Mouse (Mus musculus) thymus, adult 2 months (tissue): ENCODE measurements around the gene Sipa1l1. TPM values are rescaled to one million over a fixed set of nuclear protein-coding genes. Genes with fewer than 3 reads are reported as not detected.

Source experiments
- DNase-seq: peaks from one replicate; pipeline ENCODE4 v3.0.0; 2021
- H3K27ac ChIP-seq: fragments of 200-500 bp; 2 replicates; pipeline ENCODE4 v1.5.1; 2012; ENCODE audit warnings: low read length, control low read depth; ENCODE audit not compliant: control insufficient read depth, insufficient read depth
- H3K27me3 ChIP-seq: fragments of 200-500 bp; 2 replicates; pipeline ENCODE4 v1.6.1; 2012; ENCODE audit warnings: mild to moderate bottlenecking, low read length, moderate library complexity, mixed read lengths; ENCODE audit not compliant: control insufficient read depth, insufficient read depth
- H3K36me3 ChIP-seq: fragments of 200-500 bp; 2 replicates; pipeline ENCODE4 v1.6.1; 2012; ENCODE audit warnings: mild to moderate bottlenecking, low read length, moderate library complexity; ENCODE audit not compliant: control insufficient read depth, insufficient read depth
- H3K4me1 ChIP-seq: fragments of 200-500 bp; replicated peaks from 2 replicates; pipeline ENCODE4 v1.6.1; 2012; ENCODE audit warnings: low read length; ENCODE audit not compliant: control insufficient read depth, insufficient read depth
- H3K4me3 ChIP-seq: fragments of 200-500 bp; 2 replicates; pipeline ENCODE4 v1.5.1; 2012; ENCODE audit warnings: mild to moderate bottlenecking, low read length, control low read depth, moderate library complexity; ENCODE audit not compliant: control insufficient read depth, insufficient read depth
- CTCF ChIP-seq: fragments of 200-500 bp; IDR thresholded peaks from 2 replicates; pipeline ENCODE4 v1.5.1; 2012; ENCODE audit warnings: mild to moderate bottlenecking, control low read depth, low read length, moderate library complexity, borderline replicate concordance; ENCODE audit not compliant: control insufficient read depth, poor library complexity, insufficient read depth; ENCODE audit errors: extremely low read depth
- POLR2A ChIP-seq: fragments of 200-500 bp; IDR thresholded peaks from 2 replicates; pipeline ENCODE4 v1.6.1; 2012; ENCODE audit warnings: mild to moderate bottlenecking, low read length, control low read depth, moderate library complexity; ENCODE audit not compliant: control insufficient read depth, poor library complexity, insufficient read depth; ENCODE audit errors: extremely low read depth
- WGBS: fragments of 180-500 bp; shearing (Covaris S2); methylation state at CpG from one replicate; pipeline ENCODE4 v1.1.7; 2018; 5-methylcytosine and 5-hydroxymethylcytosine counted together
- polyA plus RNA-seq: library from polyadenylated mRNA; depleted of rRNA; stranded (reverse); fragments of >200 nt; gene quantifications from 2 replicates; pipeline ENCODE4 v1.2.3, GENCODE M21; 2012

Sipa1l1 gene
- polyA plus RNA-seq, 1 experiment, result 43.7 TPM

DNA sequence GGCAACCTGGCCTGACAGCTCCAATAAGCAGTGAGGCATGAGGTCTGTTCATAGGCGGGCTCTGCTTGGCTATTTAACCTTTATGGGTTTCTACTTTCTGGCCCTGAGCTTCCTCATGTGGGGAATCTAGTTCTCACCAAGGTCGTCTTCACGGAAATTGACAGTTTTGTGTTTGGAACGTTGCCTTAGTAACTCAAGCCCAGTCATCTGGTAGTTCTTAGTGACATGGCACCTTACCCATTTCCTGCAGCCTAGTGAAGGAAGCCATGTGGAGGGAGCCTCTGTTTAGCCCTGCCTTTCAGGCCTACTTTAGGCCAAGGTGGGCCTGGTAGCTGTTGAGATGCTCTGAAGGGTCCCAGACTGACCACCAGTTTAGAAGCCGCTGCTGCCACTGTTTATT lies 164.9 kb downstream of the Sipa1l1 start:
- H3K4me1 ChIP-seq, result peaks cover 5% of the 10 kb centered on the region; the same call in 1 of the 2 replicates
- no peak for DNase-seq
- no peaks in the 10 kb centered on the region for H3K27me3 ChIP-seq
- no peak for TF ChIP-seq POLR2A
- TF ChIP-seq CTCF, result no peak
- no peaks in the 10 kb centered on the region for H3K36me3 ChIP-seq
- H3K27ac ChIP-seq, result no peak overlapping the region
- no peak overlapping the region for H3K4me3 ChIP-seq
- WGBS, result 80% methylated on average over 5 of the region's 5 CpGs

DNA sequence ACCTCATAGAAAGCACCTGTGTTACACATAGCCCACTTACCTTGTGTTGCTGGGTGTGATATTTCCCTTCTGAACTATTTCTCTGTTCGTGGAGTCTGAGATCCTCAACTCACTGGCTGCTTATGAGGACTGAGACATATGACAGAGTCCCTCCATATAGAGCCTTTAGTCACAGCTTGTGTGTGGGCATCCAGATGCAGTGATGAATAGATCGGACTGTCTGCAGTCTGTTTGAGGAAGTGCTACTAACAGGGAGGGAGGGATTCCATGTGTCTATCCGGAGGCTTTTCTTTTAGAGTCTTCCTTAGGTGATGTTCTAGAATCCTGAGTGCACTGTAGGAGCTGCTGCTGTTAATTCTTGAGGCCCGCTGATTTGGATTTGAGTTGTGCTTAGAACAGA lies 165.4 kb downstream of the Sipa1l1 start:
- TF ChIP-seq POLR2A (no peak), CTCF (no peak)
- WGBS, result 91% methylated on average over 4 of the region's 4 CpGs

DNA sequence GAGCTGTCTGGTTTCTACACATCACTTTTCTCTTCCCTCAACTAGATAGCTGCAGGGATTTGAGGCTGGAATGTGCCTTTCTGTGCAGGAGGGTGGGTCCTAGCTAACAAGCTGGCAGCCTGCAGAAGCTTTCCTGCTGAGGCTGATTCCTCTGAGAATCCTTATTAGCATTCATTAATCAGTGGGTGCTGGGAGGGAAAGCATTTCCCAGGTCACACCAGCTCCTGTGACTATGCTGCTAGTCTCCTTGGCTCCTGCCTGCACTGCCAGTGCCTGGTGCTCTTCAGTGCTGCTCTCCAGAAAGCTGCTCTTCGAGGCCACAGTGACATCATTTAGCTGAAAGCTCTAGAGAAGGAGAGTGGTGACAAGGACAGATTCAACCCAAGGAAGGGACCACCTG lies 166.0 kb downstream of the Sipa1l1 start:
- H3K27ac ChIP-seq, result no peak overlapping the region
- no peak for DNase-seq

More for the DNA sequence above, 165.4 kb downstream of the Sipa1l1 start:
- Histone ChIP-seq H3K36me3 (no peaks in the 10 kb centered on the region), H3K4me1 (peaks cover 10% of the 10 kb centered on the region; the same call in 1 of the 2 replicates), H3K27ac (no peak overlapping the region), H3K27me3 (no peaks in the 10 kb centered on the region), H3K4me3 (no peak overlapping the region)
- DNase-seq, result no peak

DNA sequence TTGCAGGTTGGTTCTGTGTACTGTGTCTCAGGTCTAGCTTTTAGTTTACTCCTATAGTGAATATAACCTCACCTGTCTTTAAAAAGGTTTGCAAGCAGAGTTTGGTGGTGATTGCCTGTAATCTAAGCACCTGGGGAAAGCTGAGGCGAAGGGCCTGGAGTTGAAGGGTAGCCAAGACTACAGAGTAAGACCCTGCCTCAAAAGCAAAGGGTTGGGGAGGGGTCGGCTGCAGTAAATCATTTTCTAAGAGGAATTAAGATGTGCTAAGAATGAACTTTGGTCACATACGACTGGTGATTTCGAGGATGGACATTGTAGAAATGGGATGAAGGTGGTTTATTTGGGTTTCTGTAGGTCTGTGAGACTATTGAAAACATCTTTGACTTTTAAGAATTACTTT lies 169.4 kb downstream of the Sipa1l1 start:
- no peaks in the 10 kb centered on the region for H3K36me3 ChIP-seq
- peaks cover 14% of the 10 kb centered on the region; the same call in 1 of the 2 replicates for H3K4me1 ChIP-seq
- no peak overlapping the region for H3K4me3 ChIP-seq
- DNase-seq, result no peak
- no peak overlapping the region for H3K27ac ChIP-seq
- H3K27me3 ChIP-seq, result no peaks in the 10 kb centered on the region
- WGBS, result 96% methylated on average over 4 of the region's 4 CpGs
- TF ChIP-seq POLR2A (no peak), CTCF (no peak)

More for the DNA sequence above, 166.0 kb downstream of the Sipa1l1 start:
- Histone ChIP-seq H3K27me3 (no peaks in the 10 kb centered on the region), H3K4me3 (no peak overlapping the region), H3K36me3 (no peaks in the 10 kb centered on the region), H3K4me1 (peaks cover 14% of the 10 kb centered on the region; the same call in 1 of the 2 replicates)
- TF ChIP-seq CTCF, result no peak
- TF ChIP-seq POLR2A, result no peak
- WGBS, result 58% methylated on average over 1 of the region's 1 CpGs

DNA sequence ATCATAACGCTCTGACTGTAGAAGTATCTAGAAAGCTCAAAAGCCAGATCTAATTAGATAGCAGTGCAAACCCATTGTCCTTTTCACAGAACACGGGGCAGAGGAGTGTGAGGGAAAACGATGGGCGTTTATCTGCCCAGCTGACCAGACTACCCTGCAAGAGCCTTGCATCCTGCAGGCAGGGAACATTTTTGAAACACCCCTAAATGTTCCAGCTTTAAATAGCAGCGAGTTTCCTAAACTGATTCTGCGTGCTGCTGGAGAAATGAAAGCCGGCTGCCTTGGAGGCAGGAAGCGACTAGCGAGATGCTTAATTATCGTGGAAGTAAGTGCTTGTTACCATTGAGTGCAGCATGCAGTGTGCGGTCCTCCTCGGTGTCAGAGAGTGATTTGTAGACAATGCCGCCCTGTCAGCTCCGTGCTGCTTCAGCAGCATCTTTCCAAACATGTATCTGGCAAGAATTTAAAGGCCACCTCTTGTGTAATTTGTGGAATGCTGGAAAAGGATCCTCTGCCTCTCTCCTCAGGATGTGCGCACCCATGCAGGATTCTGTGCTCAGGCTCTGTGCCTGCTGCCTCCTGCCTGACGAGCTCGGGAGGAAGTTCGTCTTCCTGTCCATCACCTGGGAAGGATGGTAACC lies 170.2 kb downstream of the Sipa1l1 start:
- 54% methylated on average over 18 of the region's 18 CpGs for whole genome bisulfite sequencing
- DNase-seq, result no peak
- no peaks in the 10 kb centered on the region for H3K27me3 ChIP-seq
- no peak overlapping the region for H3K4me3 ChIP-seq
- H3K4me1 ChIP-seq, result peaks cover 9% of the 10 kb centered on the region; the same call in 1 of the 2 replicates
- H3K36me3 ChIP-seq, result no peaks in the 10 kb centered on the region
- TF ChIP-seq POLR2A (no peak), CTCF (no peak)
- H3K27ac ChIP-seq, result no peak overlapping the region

DNA sequence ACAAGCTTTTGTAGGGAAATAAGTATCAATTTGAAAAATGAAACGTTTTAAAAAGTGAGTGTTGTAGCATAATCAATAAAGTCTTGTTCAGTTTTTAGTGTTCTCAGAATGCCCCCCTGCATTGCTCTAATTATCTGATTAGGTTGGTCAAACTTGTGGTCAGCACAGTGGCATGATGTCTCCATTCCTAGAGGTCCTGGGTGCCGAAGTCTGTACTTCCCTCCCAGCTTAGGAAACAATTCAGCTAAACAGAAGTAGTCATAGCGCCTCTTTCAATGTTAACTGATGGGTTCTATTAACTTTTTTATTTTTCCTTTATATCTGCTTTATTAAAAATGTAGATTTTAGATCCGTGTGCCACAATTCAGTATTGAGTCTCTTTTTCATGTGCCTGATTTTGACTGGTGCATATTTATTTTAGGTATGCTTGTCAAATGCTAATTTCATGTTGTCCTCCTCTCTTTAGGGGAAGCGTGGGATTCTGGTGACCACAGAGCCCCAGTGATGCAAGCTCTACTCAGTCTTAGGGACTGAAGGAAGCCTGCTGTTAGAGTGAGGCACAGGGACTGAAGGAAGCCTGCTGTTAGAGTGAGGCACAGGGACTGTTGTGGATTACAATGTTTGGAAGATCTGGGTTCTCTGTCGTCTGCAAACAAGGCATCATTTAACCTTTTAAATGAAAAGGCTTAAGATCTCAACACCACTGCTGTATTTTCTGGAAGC lies 171.2 kb downstream of the Sipa1l1 start:
- no peak for DNase-seq
- H3K36me3 ChIP-seq, result no peaks in the 10 kb centered on the region
- WGBS, result 89% methylated on average over 6 of the region's 6 CpGs
- H3K27ac ChIP-seq, result no peak overlapping the region
- TF ChIP-seq POLR2A (no peak), CTCF (no peak)
- peaks cover 9% of the 10 kb centered on the region; the same call in 1 of the 2 replicates for H3K4me1 ChIP-seq
- H3K4me3 ChIP-seq, result no peak overlapping the region
- no peaks in the 10 kb centered on the region for H3K27me3 ChIP-seq
